Mouse (Mus musculus) lung, postnatal 0 days (tissue): Measurements from ENCODE around the gene Mea1.

Experiments
- CTCF ChIP-seq: IDR thresholded peaks from 2 replicates; pipeline ENCODE4 v1.5.1; 2016; ENCODE audit warnings: antibody characterized with exemption, mild to moderate bottlenecking
- EP300 ChIP-seq: IDR thresholded peaks from 2 replicates; pipeline ENCODE4 v1.6.1; 2016; ENCODE audit warnings: antibody characterized with exemption, mild to moderate bottlenecking, control low read depth

DNA sequence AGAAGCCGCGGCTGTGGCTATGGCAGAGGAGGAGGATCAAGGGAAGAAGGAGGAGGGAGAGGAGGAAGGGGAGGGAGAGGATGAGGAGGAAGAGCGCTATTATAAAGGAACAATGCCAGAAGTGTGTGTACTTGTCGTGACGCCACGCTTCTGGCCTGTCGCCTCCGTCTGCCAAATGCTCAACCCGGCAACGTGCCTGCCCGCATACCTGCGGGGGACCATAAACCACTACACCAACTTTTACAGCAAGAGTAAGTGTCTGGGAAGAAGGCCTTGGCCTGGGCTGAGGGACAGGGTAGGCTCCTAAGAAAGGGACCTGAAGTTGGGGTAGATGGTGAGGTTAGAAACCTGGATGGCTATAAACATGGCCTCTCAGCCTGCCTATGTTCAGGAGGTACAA lies 16.6 kb upstream of the Mea1 start:
- TF ChIP-seq CTCF (no peak), EP300 (no peak)
